Mouse (Mus musculus): ENCODE results near the gene Ccdc51. TPM values are rescaled to one million over a fixed set of nuclear protein-coding genes. Genes with fewer than 3 reads are reported as not detected.

Ccdc51 gene
- polyA plus RNA-seq, 1 experiment from 2014 or later: 14.6 TPM

- Histone ChIP-seq H3K27me3 (replicated peaks) (no peaks in the 10 kb centered on the region), H3K27ac (ENCODE audit: poor library complexity, severe bottlenecking) (no peak overlapping the region), H3K4me2 (no peak overlapping the region), H3K9ac (no peak overlapping the region), H3K4me3 (no peak overlapping the region), H3K4me1 (replicated peaks) (no peaks in the 10 kb centered on the region), H3K9me3 (replicated peaks) (no peaks in the 10 kb centered on the region), H3K36me3 (peaks cover 100% of the 10 kb centered on the region)
- ATAC-seq (ENCODE audit: insufficient number of reproducible peaks, low FRiP score): no peak
- 79% methylated on average over 4 of the region's 4 CpGs for WGBS
These were observed 28.8 kb downstream of the Ccdc51 start for GRCm38 (mm10) chr9:109111101-109111500.

GRCm38 (mm10) chr9:109111591-109111990, 29.3 kb downstream of the Ccdc51 start:
- Histone ChIP-seq H3K4me3 (no peak overlapping the region), H3K4me2 (no peak overlapping the region), H3K36me3 (peaks cover 100% of the 10 kb centered on the region), H3K9me3 (replicated peaks) (no peaks in the 10 kb centered on the region), H3K4me1 (replicated peaks) (no peaks in the 10 kb centered on the region), H3K9ac (no peak overlapping the region), H3K27me3 (replicated peaks) (no peaks in the 10 kb centered on the region), H3K27ac (ENCODE audit: poor library complexity, severe bottlenecking) (no peak overlapping the region)
- 84% methylated on average over 9 of the region's 9 CpGs for WGBS
- no peak for ATAC-seq (ENCODE audit: insufficient number of reproducible peaks, low FRiP score)

- ATAC-seq (ENCODE audit: insufficient number of reproducible peaks, low FRiP score): no peak
- no peaks in the 10 kb centered on the region; the same call in 1 of the 2 replicates for H3K4me1 ChIP-seq (replicated peaks)
- 80% methylated on average over 8 of the region's 8 CpGs for WGBS
These were observed 31.0 kb downstream of the Ccdc51 start for GRCm38 (mm10) chr9:109113331-109113730.

GRCm38 (mm10) chr9:109114276-109114675, 32.0 kb downstream of the Ccdc51 start:
- WGBS: 91% methylated on average over 11 of the region's 11 CpGs
- H3K36me3 ChIP-seq: peaks cover 100% of the 10 kb centered on the region
- ATAC-seq (ENCODE audit: insufficient number of reproducible peaks, low FRiP score): no peak

More at GRCm38 (mm10) chr9:109113331-109113730, 31.0 kb downstream of the Ccdc51 start:
- Histone ChIP-seq H3K9me3 (replicated peaks) (no peaks in the 10 kb centered on the region), H3K4me3 (no peak overlapping the region), H3K9ac (no peak overlapping the region), H3K27ac (ENCODE audit: poor library complexity, severe bottlenecking) (no peak overlapping the region), H3K4me2 (no peak overlapping the region), H3K36me3 (peaks cover 100% of the 10 kb centered on the region), H3K27me3 (replicated peaks) (no peaks in the 10 kb centered on the region)

GRCm38 (mm10) chr9:109114871-109115270, 32.6 kb downstream of the Ccdc51 start:
- no peak overlapping the region for H3K27ac ChIP-seq (ENCODE audit: poor library complexity, severe bottlenecking)
- H3K4me1 ChIP-seq (replicated peaks): no peaks in the 10 kb centered on the region; the same call in 1 of the 2 replicates
- no peaks in the 10 kb centered on the region for H3K9me3 ChIP-seq (replicated peaks)
- H3K36me3 ChIP-seq: peaks cover 100% of the 10 kb centered on the region
- no peak overlapping the region for H3K4me3 ChIP-seq
- ATAC-seq (ENCODE audit: insufficient number of reproducible peaks, low FRiP score): no peak
- no peak overlapping the region for H3K9ac ChIP-seq
- WGBS: 85% methylated on average over 7 of the region's 7 CpGs
- no peaks in the 10 kb centered on the region for H3K27me3 ChIP-seq (replicated peaks)
- no peak overlapping the region for H3K4me2 ChIP-seq

More at GRCm38 (mm10) chr9:109114276-109114675, 32.0 kb downstream of the Ccdc51 start:
- Histone ChIP-seq H3K4me3 (no peak overlapping the region), H3K27ac (ENCODE audit: poor library complexity, severe bottlenecking) (no peak overlapping the region), H3K9ac (no peak overlapping the region), H3K9me3 (replicated peaks) (no peaks in the 10 kb centered on the region), H3K4me1 (replicated peaks) (no peaks in the 10 kb centered on the region; the same call in 1 of the 2 replicates), H3K4me2 (no peak overlapping the region), H3K27me3 (replicated peaks) (no peaks in the 10 kb centered on the region)

- Histone ChIP-seq H3K4me2 (no peak overlapping the region), H3K4me1 (replicated peaks) (no peaks in the 10 kb centered on the region; the same call in 1 of the 2 replicates), H3K9ac (no peak overlapping the region), H3K4me3 (no peak overlapping the region), H3K27me3 (replicated peaks) (no peaks in the 10 kb centered on the region), H3K27ac (ENCODE audit: poor library complexity, severe bottlenecking) (no peak overlapping the region), H3K9me3 (replicated peaks) (no peaks in the 10 kb centered on the region), H3K36me3 (peaks cover 88% of the 10 kb centered on the region)
- ATAC-seq (ENCODE audit: insufficient number of reproducible peaks, low FRiP score): no peak
- 90% methylated on average over 10 of the region's 10 CpGs for WGBS
These were observed 33.9 kb downstream of the Ccdc51 start for GRCm38 (mm10) chr9:109116205-109116604.

- H3K9ac ChIP-seq: no peak overlapping the region
- no peak overlapping the region for H3K27ac ChIP-seq (ENCODE audit: poor library complexity, severe bottlenecking)
- no peak for ATAC-seq (ENCODE audit: insufficient number of reproducible peaks, low FRiP score)
- H3K27me3 ChIP-seq (replicated peaks): no peaks in the 10 kb centered on the region
- H3K36me3 ChIP-seq: peaks cover 69% of the 10 kb centered on the region
- no peak overlapping the region for H3K4me3 ChIP-seq
- 78% methylated on average over 4 of the region's 4 CpGs for WGBS
- H3K4me1 ChIP-seq (replicated peaks): peaks cover 3% of the 10 kb centered on the region; the same call in 1 of the 2 replicates
- no peaks in the 10 kb centered on the region for H3K9me3 ChIP-seq (replicated peaks)
- no peak overlapping the region for H3K4me2 ChIP-seq
These were observed 35.8 kb downstream of the Ccdc51 start for GRCm38 (mm10) chr9:109118106-109118505.

GRCm38 (mm10) chr9:109119571-109119970, 37.3 kb downstream of the Ccdc51 start:
- H3K36me3 ChIP-seq: peaks cover 55% of the 10 kb centered on the region
- no peak overlapping the region for H3K4me3 ChIP-seq
- 0 out of 2 replicates have a peak, but pooled peaks cover 3% of the 10 kb centered on the region for H3K27me3 ChIP-seq (replicated peaks)
- no peak overlapping the region for H3K9ac ChIP-seq
- no peak for ATAC-seq (ENCODE audit: insufficient number of reproducible peaks, low FRiP score)
- H3K27ac ChIP-seq (ENCODE audit: poor library complexity, severe bottlenecking): no peak overlapping the region
- 84% methylated on average over 9 of the region's 9 CpGs for whole genome bisulfite sequencing
- H3K9me3 ChIP-seq (replicated peaks): no peaks in the 10 kb centered on the region
- no peak overlapping the region for H3K4me2 ChIP-seq
- peaks cover 8% of the 10 kb centered on the region; the same call in 1 of the 2 replicates for H3K4me1 ChIP-seq (replicated peaks)

- no peak overlapping the region for H3K4me2 ChIP-seq
- H3K9ac ChIP-seq: no peak overlapping the region
- ATAC-seq (ENCODE audit: insufficient number of reproducible peaks, low FRiP score): no peak
- H3K4me1 ChIP-seq (replicated peaks): peaks cover 8% of the 10 kb centered on the region; the same call in 1 of the 2 replicates
- WGBS: 85% methylated on average over 6 of the region's 6 CpGs
- H3K4me3 ChIP-seq: no peak overlapping the region
- H3K9me3 ChIP-seq (replicated peaks): no peaks in the 10 kb centered on the region
- no peak overlapping the region for H3K27ac ChIP-seq (ENCODE audit: poor library complexity, severe bottlenecking)
- H3K27me3 ChIP-seq (replicated peaks): 0 out of 2 replicates have a peak, but pooled peaks cover 3% of the 10 kb centered on the region
- H3K36me3 ChIP-seq: peaks cover 41% of the 10 kb centered on the region
These were observed 38.7 kb downstream of the Ccdc51 start for GRCm38 (mm10) chr9:109120956-109121355.

GRCm38 (mm10) chr9:109122553-109123085, 40.3 kb downstream of the Ccdc51 start:
- H3K4me1 ChIP-seq (replicated peaks): peaks cover 8% of the 10 kb centered on the region; the same call in 1 of the 2 replicates
- no peak overlapping the region for H3K27ac ChIP-seq (ENCODE audit: poor library complexity, severe bottlenecking)
- 43% methylated on average over 2 of the region's 2 CpGs for WGBS
- no peaks in the 10 kb centered on the region for H3K9me3 ChIP-seq (replicated peaks)
- H3K9ac ChIP-seq: no peak overlapping the region
- H3K4me2 ChIP-seq: no peak overlapping the region
- 0 out of 2 replicates have a peak, but pooled peaks cover 3% of the 10 kb centered on the region for H3K27me3 ChIP-seq (replicated peaks)
- ATAC-seq (ENCODE audit: insufficient number of reproducible peaks, low FRiP score): no peak
- peaks cover 24% of the 10 kb centered on the region for H3K36me3 ChIP-seq
- H3K4me3 ChIP-seq: no peak overlapping the region

- Histone ChIP-seq H3K36me3 (peaks cover 18% of the 10 kb centered on the region), H3K4me1 (replicated peaks) (peaks cover 8% of the 10 kb centered on the region; the same call in 1 of the 2 replicates), H3K27ac (ENCODE audit: poor library complexity, severe bottlenecking) (no peak overlapping the region), H3K4me2 (no peak overlapping the region), H3K9ac (no peak overlapping the region), H3K4me3 (no peak overlapping the region), H3K9me3 (replicated peaks) (no peaks in the 10 kb centered on the region), H3K27me3 (replicated peaks) (0 out of 2 replicates have a peak, but pooled peaks cover 3% of the 10 kb centered on the region)
- ATAC-seq (ENCODE audit: insufficient number of reproducible peaks, low FRiP score): no peak
- 30% methylated on average over 6 of the region's 6 CpGs for WGBS
These were observed 41.0 kb downstream of the Ccdc51 start for GRCm38 (mm10) chr9:109123266-109123665.

All from heart, embryonic 12.5 days (tissue).